Mouse (Mus musculus) testis, adult 2 months (tissue): ENCODE results near the gene Znrd1as. TPM values are rescaled to one million over a fixed set of nuclear protein-coding genes. Genes with fewer than 3 reads are reported as not detected.

Experiments used
- H3K27ac ChIP-seq: fragments of 200-500 bp; 2 replicates; pipeline ENCODE4 v1.5.1; 2012; ENCODE audit warnings: low read depth, low read length; ENCODE audit not compliant: control insufficient read depth, insufficient read depth
- H3K27me3 ChIP-seq: fragments of 200-500 bp; 2 replicates; pipeline ENCODE4 v1.6.1; 2012; ENCODE audit warnings: mild to moderate bottlenecking, low read length, moderate library complexity; ENCODE audit not compliant: control insufficient read depth, insufficient read depth
- H3K36me3 ChIP-seq: fragments of 200-500 bp; 2 replicates; pipeline ENCODE4 v1.6.1; 2012; ENCODE audit warnings: mild to moderate bottlenecking, low read length; ENCODE audit not compliant: control insufficient read depth, insufficient read depth
- H3K4me1 ChIP-seq: fragments of 200-500 bp; 2 replicates; pipeline ENCODE4 v1.6.1; 2012; ENCODE audit warnings: low read length; ENCODE audit not compliant: control insufficient read depth, insufficient read depth
- H3K4me3 ChIP-seq: fragments of 200-500 bp; 2 replicates; pipeline ENCODE4 v1.5.1; 2012; ENCODE audit warnings: low read depth, mild to moderate bottlenecking, low read length, moderate library complexity, mixed read lengths; ENCODE audit not compliant: control insufficient read depth
- CTCF ChIP-seq: fragments of 200-500 bp; IDR thresholded peaks from 2 replicates; pipeline ENCODE4 v1.5.1; 2012; ENCODE audit warnings: low read depth, mild to moderate bottlenecking, inconsistent platforms, low read length, moderate library complexity; ENCODE audit not compliant: control insufficient read depth, insufficient read depth, insufficient replicate concordance
- POLR2A ChIP-seq: fragments of 200-500 bp; IDR thresholded peaks from 2 replicates; pipeline ENCODE4 v1.6.1; 2012; ENCODE audit warnings: low read depth, mild to moderate bottlenecking, inconsistent platforms, low read length, moderate library complexity; ENCODE audit not compliant: control insufficient read depth
- polyA plus RNA-seq: library from polyadenylated mRNA; depleted of rRNA; stranded (reverse); fragments of >200 nt; gene quantifications from 2 replicates; pipeline ENCODE4 v1.2.3, GENCODE M21; 2012; rRNA removed

The Znrd1as gene
- 60.1 and 64.5 TPM in 2 replicates for polyA plus RNA-seq

DNA sequence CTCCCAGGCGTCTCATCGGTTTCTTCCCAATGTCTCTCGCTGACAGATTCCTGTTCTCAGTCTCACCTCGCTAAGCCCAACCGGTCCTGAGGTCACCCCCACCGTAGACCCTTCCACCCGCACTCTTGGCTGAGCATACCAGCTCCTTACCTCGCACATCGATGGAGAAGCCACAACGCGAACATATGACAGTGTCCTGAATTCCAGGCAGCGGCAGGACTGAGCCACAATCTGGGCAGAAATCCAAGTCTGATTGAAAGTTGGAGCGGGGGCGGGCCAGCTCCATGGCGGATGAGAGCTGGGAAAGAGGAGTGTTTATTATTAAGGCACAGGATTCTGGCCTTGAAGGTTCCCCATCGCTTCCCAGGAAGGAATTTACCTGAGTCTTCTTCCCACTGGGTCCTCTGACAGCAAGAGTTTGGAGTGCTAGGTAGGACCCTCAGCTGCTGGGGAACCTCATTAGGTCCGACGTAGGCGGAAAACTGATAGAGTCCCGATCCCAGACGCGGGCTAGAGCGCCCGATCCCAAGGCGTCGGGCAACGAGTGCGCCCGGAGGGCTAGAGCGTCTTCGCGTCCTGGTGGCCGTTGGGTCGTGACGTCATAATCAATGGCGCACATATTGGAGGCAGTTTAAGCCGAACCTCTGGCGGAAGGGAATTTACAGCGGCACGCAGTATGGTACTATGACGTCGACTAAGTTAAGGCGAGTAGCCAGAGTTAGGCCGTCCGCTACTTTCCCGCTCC is at the start of gene Znrd1as, which contains the start of gene Znrd1:
TSS of gene Znrd1as (plus strand) at position 594 of the 745 bp plus-strand sequence.
TSS of gene Znrd1 (minus strand) at position 561 of the 745 bp plus-strand sequence.
- H3K27ac ChIP-seq = peak within 1 kb of the TSS; percentile 97
- no peaks in the 10 kb centered on the region for H3K27me3 ChIP-seq
- peak within 1 kb of the TSS; percentile 97 for H3K4me3 ChIP-seq
- TF ChIP-seq CTCF (no peak), POLR2A (peak; percentile 61)
- H3K36me3 ChIP-seq = peaks cover 1% of the 10 kb centered on the region
- 0 out of 2 replicates have a peak, but pooled peaks cover 2% of the 10 kb centered on the region for H3K4me1 ChIP-seq

- TF ChIP-seq POLR2A = no peak
- TF ChIP-seq CTCF = no peak
- Histone ChIP-seq H3K4me1 (peaks cover 2% of the 10 kb centered on the region; the same call in 1 of the 2 replicates), H3K27me3 (no peaks in the 10 kb centered on the region), H3K36me3 (no peaks in the 10 kb centered on the region), H3K27ac (no peak overlapping the region), H3K4me3 (no peak overlapping the region)
Measured at GRCm38 (mm10) chr17:36909802-36910201, 48.6 kb upstream of the Znrd1as start.

GRCm38 (mm10) chr17:36912031-36912430 is 46.4 kb upstream of the Znrd1as start:
- Histone ChIP-seq H3K27ac (no peak overlapping the region), H3K4me3 (no peak overlapping the region), H3K4me1 (peaks cover 4% of the 10 kb centered on the region; the same call in 1 of the 2 replicates), H3K36me3 (no peaks in the 10 kb centered on the region), H3K27me3 (no peaks in the 10 kb centered on the region)
- TF ChIP-seq CTCF (no peak), POLR2A (no peak)

DNA sequence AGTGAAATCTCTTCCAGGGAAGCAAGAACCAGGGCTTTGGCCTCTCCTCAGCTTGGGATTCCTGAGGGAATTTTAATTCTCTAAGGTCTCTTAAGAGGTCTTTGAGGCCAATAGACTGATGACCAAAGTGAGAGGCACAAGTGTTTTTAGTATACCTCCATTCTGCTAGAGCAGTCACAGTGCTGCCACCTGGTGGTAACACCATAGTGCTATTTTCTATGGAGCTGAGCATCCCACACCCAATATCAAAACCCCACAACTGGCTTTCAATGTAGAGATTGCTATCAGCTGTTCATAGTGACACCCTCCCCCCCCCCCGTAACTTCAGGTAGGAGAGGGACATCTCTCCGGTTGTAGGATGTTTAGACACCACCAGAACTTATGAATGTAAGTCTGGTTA is 44.3 kb upstream of the Znrd1as start:
- no peak overlapping the region for H3K27ac ChIP-seq
- H3K4me1 ChIP-seq = peaks cover 3% of the 10 kb centered on the region; the same call in 1 of the 2 replicates
- H3K36me3 ChIP-seq = no peaks in the 10 kb centered on the region
- no peaks in the 10 kb centered on the region for H3K27me3 ChIP-seq
- no peak overlapping the region for H3K4me3 ChIP-seq
- TF ChIP-seq POLR2A = no peak
- peak; percentile 19; the same call in 1 of the 2 replicates for TF ChIP-seq CTCF

- Histone ChIP-seq H3K4me3 (no peak overlapping the region), H3K36me3 (no peaks in the 10 kb centered on the region), H3K4me1 (peaks cover 3% of the 10 kb centered on the region), H3K27me3 (no peaks in the 10 kb centered on the region), H3K27ac (no peak overlapping the region)
- TF ChIP-seq CTCF (peak; percentile 83; the same call in 1 of the 2 replicates), POLR2A (no peak)
Measured at GRCm38 (mm10) chr17:36915076-36915475, 43.3 kb upstream of the Znrd1as start.

GRCm38 (mm10) chr17:36920239-36920638 is 38.2 kb upstream of the Znrd1as start:
- Histone ChIP-seq H3K27ac (no peak overlapping the region), H3K4me1 (peaks cover 7% of the 10 kb centered on the region), H3K4me3 (no peak overlapping the region), H3K36me3 (no peaks in the 10 kb centered on the region), H3K27me3 (no peaks in the 10 kb centered on the region)
- TF ChIP-seq CTCF = no peak
- no peak for TF ChIP-seq POLR2A

GRCm38 (mm10) chr17:36922715-36923114 is 35.7 kb upstream of the Znrd1as start:
- Histone ChIP-seq H3K36me3 (no peaks in the 10 kb centered on the region), H3K27ac (no peak overlapping the region), H3K27me3 (no peaks in the 10 kb centered on the region), H3K4me1 (peaks cover 7% of the 10 kb centered on the region), H3K4me3 (no peak overlapping the region)
- TF ChIP-seq CTCF (no peak), POLR2A (no peak)
